Mouse (Mus musculus): ENCODE data around the gene Riok1.

Riok1 gene

DNA sequence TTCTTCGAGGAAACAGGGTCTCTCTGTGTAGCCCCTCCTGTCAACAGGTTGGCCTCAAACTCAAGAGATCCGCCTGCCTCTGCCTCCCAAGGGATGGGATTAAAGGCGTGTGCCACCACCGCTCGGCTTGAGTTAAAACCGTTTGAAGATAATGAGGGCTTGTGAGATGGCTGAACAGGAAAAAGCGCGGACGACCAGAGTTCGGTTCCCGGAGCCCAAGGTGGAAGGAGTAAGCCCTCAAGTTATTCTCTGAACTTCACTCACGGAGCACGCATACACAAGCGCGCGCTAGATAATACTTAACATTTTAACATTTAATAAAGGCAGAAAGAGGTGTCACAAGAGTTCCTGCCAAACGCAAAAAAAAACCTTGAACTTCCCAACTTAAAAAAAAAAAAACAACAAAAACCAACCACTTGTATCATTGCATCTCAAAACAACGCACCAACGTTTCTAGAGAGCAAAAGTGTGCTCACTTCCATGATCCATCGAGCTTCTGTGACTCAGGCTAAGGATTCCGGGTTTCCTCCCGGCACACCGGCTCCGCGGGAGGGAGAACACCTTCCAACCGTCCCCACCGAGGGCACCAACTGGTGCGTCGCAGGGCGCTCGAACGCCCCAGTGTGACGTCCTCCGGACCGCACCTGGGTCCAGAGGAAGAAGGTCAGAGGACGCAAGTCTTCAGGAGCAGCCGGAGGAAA, at the start of gene Riok1:
Riok1 (plus strand) TSS at position 653 of the 701 bp plus-strand sequence.
- DNase-seq = peak; percentile 2 to 24

DNA sequence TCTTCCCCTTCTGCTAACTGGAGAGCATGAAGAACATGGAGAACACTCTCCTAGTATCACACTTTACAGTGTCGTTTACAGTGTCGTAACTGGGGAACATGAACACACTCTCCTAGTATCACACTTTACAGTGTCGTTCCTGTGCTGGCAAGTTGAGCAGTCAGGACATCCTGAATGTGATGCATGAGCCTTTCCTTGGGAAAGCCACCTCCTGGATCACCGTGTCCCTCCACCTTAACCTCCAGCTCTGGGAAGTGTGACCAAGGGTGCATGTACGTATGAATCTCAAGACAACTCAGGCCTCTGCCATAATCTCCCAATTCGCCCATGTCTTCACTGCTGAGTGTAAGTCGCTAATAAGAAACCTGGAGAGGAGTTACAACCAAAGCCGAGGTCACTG, 47.1 kb upstream of the Riok1 start:
- DNase-seq = no peak

GRCm38 (mm10) chr13:37992638-37993371, 44.0 kb upstream of the Riok1 start:
- DNase-seq = no peak

DNA sequence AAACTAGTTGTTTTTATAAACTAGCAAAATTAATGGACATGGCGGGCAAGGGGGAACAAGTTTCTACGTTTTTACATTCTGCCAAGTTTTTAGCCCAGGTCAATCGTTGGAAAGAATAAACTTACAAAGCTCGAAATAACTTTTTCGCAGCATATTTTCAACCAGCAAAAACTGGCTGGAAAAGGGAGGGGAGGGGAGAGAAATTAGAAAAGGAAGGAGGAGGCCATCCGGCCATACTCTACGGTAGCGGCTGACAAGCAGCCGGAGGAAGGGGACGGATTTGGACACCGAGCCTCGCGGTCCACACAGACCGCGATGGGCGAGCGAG, 43.5 kb upstream of the Riok1 start:
- DNase-seq = no peak

GRCm38 (mm10) chr13:37993704-37994404, 42.9 kb upstream of the Riok1 start, which contains the start of gene Ssr1:
Gene Ssr1 (minus strand): TSS chr13:37994217.
- DNase-seq = peak; percentile 97 to 99

DNA sequence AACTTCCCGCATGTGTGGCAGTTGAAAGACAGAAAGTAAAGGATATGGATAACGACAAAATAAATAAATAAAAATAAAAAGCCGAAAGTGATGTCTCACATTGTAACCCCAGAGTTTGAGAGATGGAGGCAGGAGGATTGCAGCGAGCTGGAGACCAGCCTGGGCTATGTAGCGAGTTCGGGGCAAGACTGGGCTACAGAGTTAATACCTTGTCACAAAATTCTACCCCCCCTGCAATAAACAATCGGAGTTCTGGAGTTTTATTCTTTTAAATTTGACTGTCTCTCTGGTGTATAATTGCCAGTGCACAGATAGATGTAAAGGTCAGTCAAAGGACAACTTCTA, 42.4 kb upstream of the Riok1 start:
- no peak for DNase-seq

DNA sequence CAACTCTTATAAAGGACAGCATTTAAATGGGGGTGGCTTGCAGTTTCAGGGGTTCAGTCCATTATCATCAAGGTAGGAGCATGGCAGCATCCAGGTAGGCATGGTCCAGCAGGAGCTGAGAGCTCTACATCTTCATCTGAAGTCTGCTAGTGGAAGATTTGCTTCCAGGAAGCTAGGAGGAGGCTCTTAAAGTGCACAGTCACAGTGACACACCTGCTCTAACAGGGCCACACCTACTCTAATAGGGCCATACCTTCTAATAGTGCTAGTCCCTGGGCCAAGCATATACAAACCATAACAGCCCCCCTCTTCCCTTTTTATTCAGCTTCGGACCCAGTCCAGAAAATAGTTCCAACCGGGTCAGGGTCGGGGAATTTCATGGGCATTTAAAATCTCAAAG, 37.1 kb upstream of the Riok1 start:
- no peak for DNase-seq

- DNase-seq = no peak
Measured at GRCm38 (mm10) chr13:38002461-38002860, 34.3 kb upstream of the Riok1 start.

DNA sequence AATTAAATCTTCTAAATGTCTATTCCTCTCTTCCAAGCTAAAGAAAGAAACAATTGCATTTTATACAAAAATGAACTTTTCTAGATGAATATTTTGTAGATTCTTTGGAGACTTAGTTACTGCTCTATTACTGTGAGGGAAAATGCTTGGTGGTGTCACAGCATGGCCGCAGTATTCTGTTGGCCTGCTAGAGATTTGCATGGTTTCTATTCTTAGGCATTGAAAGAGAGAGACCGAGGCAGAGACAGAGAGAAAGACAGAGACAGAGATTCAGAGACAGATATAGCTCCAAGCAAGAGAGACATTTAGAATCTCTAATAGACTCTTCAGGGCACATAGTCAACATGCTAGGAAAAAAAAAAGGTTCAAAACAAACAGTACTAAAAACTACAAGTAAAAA, 28.8 kb upstream of the Riok1 start:
- no peak for DNase-seq

GRCm38 (mm10) chr13:38009721-38010408, 26.9 kb upstream of the Riok1 start:
- DNase-seq = no peak

DNA sequence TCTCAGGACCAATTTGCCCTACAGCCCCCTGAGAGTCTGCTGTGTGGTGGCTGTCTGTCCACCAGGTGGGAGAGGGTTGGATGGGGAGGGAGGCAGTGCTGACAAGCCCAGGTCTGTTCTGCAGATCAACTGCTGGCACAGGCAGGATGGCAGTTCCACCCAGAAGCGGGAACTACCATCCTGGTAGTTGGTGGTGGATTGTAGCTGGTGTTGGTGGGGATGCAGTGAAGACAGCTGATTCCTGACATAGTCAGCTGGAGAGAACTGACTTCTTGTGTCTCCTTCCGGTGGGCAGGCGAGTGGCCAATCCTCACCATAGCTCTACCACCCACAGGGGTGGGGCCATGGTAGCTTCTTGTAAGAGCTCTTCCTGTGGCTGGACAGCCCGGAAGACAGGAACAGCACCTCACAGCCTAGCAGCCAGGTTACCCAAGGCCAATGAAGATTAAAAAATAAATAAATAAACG, 26.3 kb upstream of the Riok1 start:
- DNase-seq = no peak

DNA sequence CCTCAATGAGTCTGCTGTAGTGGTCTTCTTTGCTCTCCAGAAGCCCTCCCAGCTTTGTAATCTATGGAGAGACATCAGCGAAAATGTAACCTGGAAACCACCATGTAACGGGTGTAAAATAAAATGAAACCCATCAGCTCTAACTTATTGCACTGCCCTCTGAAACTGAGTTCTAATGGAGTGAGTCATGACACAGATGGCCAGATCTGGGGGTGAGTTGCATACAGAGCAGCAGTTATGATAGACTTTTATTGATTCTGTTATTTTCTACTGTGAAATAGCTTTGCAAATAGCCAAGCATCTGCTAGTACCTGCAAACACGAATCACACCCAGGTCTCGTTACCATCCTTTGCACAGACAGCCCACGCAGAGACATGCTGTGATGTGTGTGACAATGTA, 24.4 kb upstream of the Riok1 start:
- DNase-seq = no peak

DNA sequence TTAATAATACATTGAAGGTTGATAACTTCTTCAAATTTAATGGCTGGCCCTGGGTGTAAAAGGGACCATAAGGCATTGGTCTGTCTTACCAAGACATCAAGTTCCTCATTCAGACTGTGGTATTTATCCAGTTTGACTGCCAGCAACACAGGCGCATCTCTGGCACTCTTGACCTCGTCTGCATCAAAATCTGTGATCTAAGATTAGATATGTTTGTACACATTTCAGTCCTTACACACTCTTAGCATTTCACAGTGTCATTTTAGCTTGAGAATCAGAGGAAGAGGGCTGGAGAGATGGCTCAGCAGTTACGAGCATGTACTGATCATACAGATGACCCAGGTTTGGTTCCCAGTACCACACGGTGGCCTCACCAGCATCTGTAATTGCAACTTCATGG, 21.2 kb upstream of the Riok1 start:
- DNase-seq = no peak

GRCm38 (mm10) chr13:38018791-38019190, 18.0 kb upstream of the Riok1 start:
- DNase-seq = no peak

DNA sequence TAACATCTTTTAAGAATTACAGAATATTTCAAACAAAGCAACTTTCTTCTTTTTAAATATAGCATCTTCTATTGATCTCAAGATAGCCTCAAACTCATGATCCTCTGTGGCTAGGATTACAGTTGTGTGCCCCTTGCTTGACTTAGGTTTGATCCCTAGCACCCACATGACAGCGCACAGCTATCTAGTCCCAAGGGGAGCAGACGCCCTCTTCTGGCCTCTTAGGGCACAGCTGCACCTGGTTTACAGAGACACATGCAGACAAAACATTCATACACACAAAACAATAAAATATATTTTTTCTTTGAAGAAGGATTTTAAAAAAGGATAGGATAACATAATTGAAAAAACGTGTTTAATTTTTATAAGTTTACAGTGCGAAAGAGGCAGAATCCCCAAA, 10.9 kb upstream of the Riok1 start:
- no peak for DNase-seq

- DNase-seq = no peak
Measured at GRCm38 (mm10) chr13:38027618-38028248, 9.1 kb upstream of the Riok1 start.

DNA sequence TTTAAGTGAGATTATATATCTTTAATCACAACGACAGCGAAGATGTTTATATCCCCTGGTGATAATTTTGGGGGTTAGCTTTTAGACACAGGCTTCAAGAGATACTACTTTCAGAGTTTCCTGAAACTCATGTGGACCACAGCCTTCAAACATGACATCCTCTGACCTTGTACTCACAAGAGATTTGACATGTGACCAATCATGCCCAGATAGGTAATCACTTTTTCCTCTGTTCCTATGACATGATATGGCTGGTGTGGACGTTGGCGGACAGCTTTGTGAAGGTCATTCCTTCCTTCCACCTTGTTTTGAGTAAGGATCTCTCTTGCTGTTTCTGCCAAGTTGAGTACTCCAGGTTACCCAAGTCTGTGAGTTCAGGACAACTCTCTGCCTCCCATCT, 8.4 kb upstream of the Riok1 start:
- no peak for DNase-seq

DNA sequence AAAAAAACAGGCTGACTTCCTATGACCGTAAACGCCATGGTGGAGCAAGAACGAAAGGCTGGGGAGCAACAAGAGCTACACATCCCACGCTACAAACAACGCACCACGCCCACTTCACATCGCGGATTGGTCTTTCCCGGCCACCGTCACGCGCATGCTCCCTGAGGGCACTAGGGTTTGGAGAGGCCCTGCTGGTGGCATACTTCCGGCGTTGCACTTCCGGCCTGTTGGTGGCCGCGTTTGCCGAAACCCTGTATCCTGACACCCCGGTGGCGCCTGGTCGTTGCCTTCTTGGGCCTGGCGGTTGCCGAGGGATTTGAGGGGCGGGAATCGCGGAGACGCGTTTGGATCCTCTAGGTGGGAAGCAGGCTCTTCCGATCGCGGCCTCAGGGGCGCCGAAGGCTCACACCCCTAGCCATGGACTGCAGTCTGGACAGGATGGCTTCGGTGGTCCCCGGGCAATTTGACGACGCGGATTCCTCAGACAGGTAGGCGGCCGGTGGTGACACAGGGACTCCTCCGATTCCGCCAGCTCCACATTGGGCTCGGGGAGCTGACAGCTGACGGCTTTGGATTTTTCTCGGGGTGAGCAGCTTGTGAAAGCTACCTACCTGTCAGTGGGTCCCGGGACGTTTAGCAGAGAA, 371 bp downstream of the Riok1 start, which contains the start of gene Cage1:
Cage1 (minus strand) TSS at position 26 of the 644 bp plus-strand sequence.
- peak; percentile 94 to 99 for DNase-seq

DNA sequence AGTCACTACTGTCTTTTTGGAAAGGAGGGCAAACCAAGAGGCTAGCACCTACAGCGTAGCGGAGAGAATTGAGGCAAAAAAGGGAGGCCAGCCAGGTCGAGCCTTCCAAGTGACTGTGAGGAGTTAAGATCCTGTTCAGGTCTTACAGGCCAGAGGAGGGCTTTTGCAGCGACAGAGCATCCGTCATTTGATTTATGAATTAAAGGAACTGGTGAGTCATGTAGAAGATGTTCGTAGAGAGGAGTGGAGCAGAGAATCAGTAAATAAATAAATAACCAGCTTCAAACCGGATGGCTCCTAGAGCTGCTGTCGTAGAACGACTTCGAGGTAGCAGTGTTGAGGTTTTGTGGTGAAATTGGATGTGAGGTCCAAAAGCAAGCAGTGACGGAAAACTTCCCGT, 1.0 kb downstream of the Riok1 start:
- peak; percentile 3 to 18 for DNase-seq

DNA sequence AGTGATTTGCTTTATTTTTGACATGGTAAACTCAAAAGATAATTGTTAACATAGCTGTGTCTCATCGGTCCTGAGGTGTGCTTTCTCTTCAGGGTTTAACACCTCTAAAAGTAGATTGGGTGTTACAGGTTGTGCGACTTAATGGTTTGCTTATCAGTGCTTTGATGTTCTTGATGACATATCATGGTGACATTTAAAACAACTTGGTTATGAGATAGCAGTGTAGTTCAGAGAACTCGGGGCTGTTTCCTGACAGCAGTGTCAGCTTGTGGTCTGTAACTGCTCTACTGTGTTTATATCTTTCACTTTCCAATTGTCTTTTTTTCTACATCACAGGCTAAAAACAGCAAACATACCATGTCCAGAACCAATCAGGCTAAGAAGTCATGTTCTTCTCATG, 13.1 kb downstream of the Riok1 start:
- DNase-seq = no peak

DNA sequence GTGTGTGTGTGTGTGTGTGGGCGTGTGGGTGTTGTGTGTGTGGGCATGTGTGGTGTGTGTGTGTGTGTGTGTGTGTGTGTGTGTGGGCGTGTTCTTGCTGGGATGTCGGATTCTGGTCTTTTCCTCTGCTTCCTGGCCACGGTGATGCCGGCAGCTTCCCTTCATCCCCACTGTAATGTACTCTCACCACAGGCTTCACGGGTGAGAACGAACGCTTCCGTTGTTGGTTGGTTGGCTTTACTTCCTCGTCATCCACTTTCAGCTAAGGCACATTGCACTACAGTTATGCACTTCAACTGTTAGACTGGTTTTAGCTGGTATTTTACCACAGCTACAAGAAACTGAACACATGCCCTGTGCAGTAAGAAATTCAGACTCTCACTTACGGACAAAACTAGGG, 25.9 kb downstream of the Riok1 start:
- DNase-seq = no peak

All from cerebellum, adult 18-20 months (tissue).